Mouse (Mus musculus) liver, embryonic 14.5 days (tissue): ENCODE measurements at regions not wholly inside any gene's neighbourhood (a gene's known extent, or its start where the extent isn't known, plus 50 kb on each side); places are given as distances from the start of the nearest gene placed in this dataset.

ENCODE experiments used
- CTCF ChIP-seq: IDR thresholded peaks from 2 replicates; pipeline ENCODE4 v1.5.1; 2016; ENCODE audit warnings: antibody characterized with exemption, low read depth, control low read depth
- EP300 ChIP-seq: IDR thresholded peaks from 2 replicates; pipeline ENCODE4 v1.6.1; 2016; ENCODE audit warnings: antibody characterized with exemption, low read depth

DNA sequence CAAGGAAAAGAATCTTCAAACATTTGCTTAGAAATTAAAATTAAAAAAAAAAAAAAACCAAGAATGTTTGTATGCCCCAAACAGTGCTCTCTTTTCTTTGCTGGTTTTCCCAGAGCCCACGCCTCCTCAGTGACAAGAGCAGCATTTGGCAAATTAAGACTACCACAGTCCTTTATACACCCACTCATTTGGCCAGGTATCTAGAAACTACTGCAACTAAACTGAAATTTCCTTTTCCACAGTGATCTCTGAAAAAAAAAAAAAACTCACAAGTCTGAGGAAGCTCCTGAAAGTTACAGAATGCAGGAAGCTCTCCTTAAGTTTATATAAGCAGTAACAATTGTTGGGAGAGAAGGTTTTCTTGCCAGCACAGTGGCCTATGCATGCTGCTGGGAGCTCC, 394.2 kb upstream of the Dpp10 start:
- TF ChIP-seq CTCF (no peak), EP300 (no peak)
